Mouse (Mus musculus) lung, postnatal 0 days (tissue): ENCODE measurements around the gene Zfp787.

ENCODE experiments used
- CTCF ChIP-seq: IDR thresholded peaks from 2 replicates; pipeline ENCODE4 v1.5.1; 2016; ENCODE audit warnings: antibody characterized with exemption, mild to moderate bottlenecking
- EP300 ChIP-seq: IDR thresholded peaks from 2 replicates; pipeline ENCODE4 v1.6.1; 2016; ENCODE audit warnings: antibody characterized with exemption, mild to moderate bottlenecking, control low read depth

DNA sequence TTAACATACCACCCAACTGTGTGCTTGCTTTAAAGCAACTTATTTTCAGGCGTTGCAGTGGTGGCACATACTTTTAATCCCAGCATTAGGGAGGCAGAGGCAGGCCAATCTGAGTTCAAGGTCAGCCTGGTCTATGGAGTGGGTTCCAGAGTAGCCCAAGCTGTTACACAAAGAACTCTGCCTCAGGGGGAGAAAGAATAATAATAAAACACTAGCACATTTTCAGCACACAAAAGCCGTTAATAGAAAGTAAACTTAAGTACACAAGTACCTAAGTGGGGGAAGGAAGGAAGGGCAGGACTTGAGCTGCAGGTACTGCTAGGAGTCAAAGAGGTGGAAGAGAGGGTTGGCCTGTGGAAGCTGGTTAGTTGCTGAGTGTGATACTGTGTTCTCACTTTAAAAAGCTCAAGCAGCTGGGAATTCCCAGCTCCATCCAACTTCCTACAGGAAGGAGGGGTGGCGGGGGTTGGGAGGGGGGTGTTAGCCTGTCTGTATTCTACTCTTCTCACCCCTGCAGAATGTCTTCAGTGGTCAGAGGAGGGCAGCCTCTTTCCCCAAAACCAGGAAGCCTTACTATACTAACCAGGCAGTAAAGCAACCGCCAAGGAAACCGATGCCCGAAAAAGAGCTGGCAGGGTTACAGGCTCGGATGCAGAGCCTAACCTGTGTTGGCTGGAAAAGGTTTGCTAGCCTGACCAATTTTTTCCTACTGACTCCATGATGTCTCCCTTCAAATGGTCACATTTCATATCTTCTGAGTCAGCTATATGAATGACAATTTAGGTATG lies 9.4 kb downstream of the Zfp787 start:
- no peak for TF ChIP-seq CTCF
- no peak for TF ChIP-seq EP300
